Mouse (Mus musculus) kidney, embryonic 15.5 days (tissue): ENCODE results near the gene Serpini1. TPM values are rescaled to one million over a fixed set of nuclear protein-coding genes. Genes with fewer than 3 reads are reported as not detected.

Experiments used
- ATAC-seq: fragments of 200-750 bp; cut with Nextera tagmentation; replicated peaks from 2 replicates; pipeline ENCODE4 v1.8.0; 2017; ENCODE audit warnings: moderate TSS enrichment; ENCODE audit not compliant: low FRiP score
- H3K27ac ChIP-seq: fragments of 300-500 bp; sonication (generic); 2 replicates; pipeline ENCODE4 v1.5.1; 2015; ENCODE audit warnings: mild to moderate bottlenecking, inconsistent platforms
- H3K27me3 ChIP-seq: fragments of 300-500 bp; sonication (generic); 2 replicates; pipeline ENCODE4 v1.6.1; 2015; ENCODE audit warnings: inconsistent platforms
- H3K36me3 ChIP-seq: fragments of 300-500 bp; sonication (generic); 2 replicates; pipeline ENCODE4 v1.6.1; 2015; ENCODE audit warnings: inconsistent platforms
- H3K4me1 ChIP-seq: fragments of 300-500 bp; sonication (generic); 2 replicates; pipeline ENCODE4 v1.6.1; 2015; ENCODE audit warnings: inconsistent platforms
- H3K4me2 ChIP-seq: fragments of 300-500 bp; sonication (generic); 2 replicates; pipeline ENCODE4 v1.6.1; 2015; ENCODE audit warnings: moderate library complexity, mild to moderate bottlenecking, inconsistent platforms
- H3K4me3 ChIP-seq: fragments of 300-500 bp; sonication (generic); replicated peaks from 2 replicates; pipeline ENCODE4 v1.5.1; 2015; ENCODE audit warnings: mild to moderate bottlenecking, inconsistent platforms
- H3K9ac ChIP-seq: fragments of 300-500 bp; sonication (generic); 2 replicates; pipeline ENCODE4 v1.6.1; 2015; ENCODE audit warnings: mild to moderate bottlenecking, inconsistent platforms
- H3K9me3 ChIP-seq: fragments of 300-500 bp; sonication (generic); replicated peaks from 2 replicates; pipeline ENCODE4 v1.6.1; 2016; ENCODE audit warnings: inconsistent platforms
- WGBS: fragments of 180-500 bp; shearing (Covaris S2); methylation state at CpG from one replicate; pipeline ENCODE4 v1.1.7; 2015; ENCODE audit warnings: mixed read lengths; 5-methylcytosine and 5-hydroxymethylcytosine counted together
- polyA plus RNA-seq: library from polyadenylated mRNA; unstranded; fragments of >200 nt; fragmentation: Nextera tagmentation; extraction: Ambion mirVana; gene quantifications from 2 replicates; pipeline ENCODE4 v1.2.1, GENCODE M21; 2015

Gene Serpini1
- polyA plus RNA-seq, 1 experiment from 2014 or later, result 7.9 TPM

DNA sequence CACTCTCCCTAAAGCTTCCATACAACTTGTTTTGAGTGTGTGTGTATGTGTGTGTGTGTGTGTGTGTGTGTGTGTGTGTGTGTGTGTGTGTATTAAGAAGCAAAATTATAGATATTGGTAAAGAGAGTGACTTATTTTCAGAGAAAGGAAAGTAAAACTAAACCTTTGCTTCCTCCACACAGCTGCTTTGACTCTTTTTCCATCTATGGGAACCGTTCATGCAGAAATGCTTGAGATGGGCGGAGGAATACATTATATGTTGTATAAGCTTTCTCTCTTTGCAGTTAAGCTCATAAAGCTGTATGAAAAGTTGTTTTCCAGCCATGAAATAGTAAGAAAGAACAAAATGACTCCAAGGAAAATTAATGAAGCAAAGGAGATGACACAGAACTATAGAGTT is 16.7 kb downstream of the Serpini1 start:
- Histone ChIP-seq H3K4me3 (no peak overlapping the region), H3K4me1 (no peaks in the 10 kb centered on the region), H3K27me3 (no peaks in the 10 kb centered on the region), H3K4me2 (no peak overlapping the region), H3K9ac (no peak overlapping the region), H3K9me3 (no peaks in the 10 kb centered on the region), H3K27ac (no peak overlapping the region), H3K36me3 (no peaks in the 10 kb centered on the region)
- 62% methylated on average over 2 of the region's 2 CpGs for WGBS
- no peak for ATAC-seq

DNA sequence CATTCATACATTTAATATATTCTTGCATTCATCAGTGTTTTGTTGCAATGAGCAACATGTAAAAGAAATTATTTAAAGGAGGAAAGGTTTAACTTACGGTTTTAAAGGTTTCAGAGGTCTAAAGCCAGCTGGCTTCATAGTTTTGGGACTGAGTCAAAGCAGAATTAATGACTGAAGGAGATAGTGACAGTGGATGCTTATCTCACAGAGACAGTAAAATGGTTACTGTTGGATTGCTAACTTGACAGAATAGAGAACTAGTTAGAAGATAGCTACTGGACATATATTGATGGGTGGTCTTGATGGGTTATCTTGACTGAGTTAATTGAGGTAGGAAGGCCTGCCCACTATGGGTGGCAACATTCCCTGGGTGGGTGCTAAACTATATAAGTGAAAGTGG is 18.2 kb downstream of the Serpini1 start:
- no peaks in the 10 kb centered on the region for H3K36me3 ChIP-seq
- H3K27ac ChIP-seq, result no peak overlapping the region
- no peaks in the 10 kb centered on the region for H3K4me1 ChIP-seq
- H3K4me2 ChIP-seq, result no peak overlapping the region
- ATAC-seq, result no peak
- H3K9me3 ChIP-seq, result no peaks in the 10 kb centered on the region
- no peak overlapping the region for H3K9ac ChIP-seq
- no peak overlapping the region for H3K4me3 ChIP-seq
- H3K27me3 ChIP-seq, result no peaks in the 10 kb centered on the region
- 80% methylated on average over 1 of the region's 1 CpGs for WGBS

DNA sequence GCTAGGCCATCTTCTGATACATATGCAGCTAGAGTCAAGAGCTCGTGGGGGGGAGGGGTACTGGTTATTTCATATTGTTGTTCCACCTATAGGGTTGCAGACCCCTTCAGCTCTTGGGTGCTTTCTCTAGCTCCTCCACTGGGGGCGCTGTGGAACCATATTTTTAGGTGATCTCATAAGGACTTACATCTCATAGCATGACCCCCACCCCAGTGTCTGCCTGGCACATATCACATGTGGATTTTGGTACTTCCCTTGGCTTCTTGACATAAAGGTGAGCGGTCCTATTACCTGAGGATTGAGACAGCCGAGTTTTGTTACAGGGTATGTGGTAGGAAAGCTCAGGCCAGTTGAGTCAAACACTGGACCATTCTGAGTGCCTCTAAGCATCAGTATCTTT is 22.0 kb downstream of the Serpini1 start:
- WGBS, result 60% methylated on average over 4 of the region's 4 CpGs
- H3K9ac ChIP-seq, result no peak overlapping the region
- H3K4me1 ChIP-seq, result no peaks in the 10 kb centered on the region
- no peaks in the 10 kb centered on the region for H3K36me3 ChIP-seq
- no peaks in the 10 kb centered on the region for H3K9me3 ChIP-seq
- H3K27ac ChIP-seq, result no peak overlapping the region
- H3K27me3 ChIP-seq, result no peaks in the 10 kb centered on the region
- no peak overlapping the region for H3K4me3 ChIP-seq
- ATAC-seq, result no peak
- no peak overlapping the region for H3K4me2 ChIP-seq

DNA sequence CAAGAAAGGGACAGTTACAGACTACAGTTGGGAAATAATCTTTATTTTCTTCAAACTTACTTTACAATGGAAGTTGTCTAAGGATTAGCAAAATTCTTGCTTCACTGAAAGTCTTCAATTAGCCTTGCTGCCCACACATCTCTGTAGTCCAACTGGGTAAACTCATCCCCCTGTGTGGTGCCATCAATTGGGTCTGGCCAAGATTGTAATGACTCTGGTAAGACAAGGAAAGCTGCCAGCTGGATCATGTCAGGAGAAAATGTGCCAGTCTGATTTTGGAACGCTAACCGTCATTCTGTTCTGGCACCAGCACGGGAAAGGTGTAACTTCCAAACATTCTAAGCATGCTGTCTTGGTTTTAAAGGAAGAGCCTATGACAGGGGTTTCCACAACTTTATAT is 25.9 kb downstream of the Serpini1 start:
- no peaks in the 10 kb centered on the region for H3K4me1 ChIP-seq
- no peak overlapping the region for H3K27ac ChIP-seq
- 83% methylated on average over 3 of the region's 3 CpGs for WGBS
- H3K9ac ChIP-seq, result no peak overlapping the region
- no peaks in the 10 kb centered on the region for H3K27me3 ChIP-seq
- no peaks in the 10 kb centered on the region for H3K9me3 ChIP-seq
- no peak overlapping the region for H3K4me2 ChIP-seq
- ATAC-seq, result no peak
- no peak overlapping the region for H3K4me3 ChIP-seq
- H3K36me3 ChIP-seq, result no peaks in the 10 kb centered on the region

DNA sequence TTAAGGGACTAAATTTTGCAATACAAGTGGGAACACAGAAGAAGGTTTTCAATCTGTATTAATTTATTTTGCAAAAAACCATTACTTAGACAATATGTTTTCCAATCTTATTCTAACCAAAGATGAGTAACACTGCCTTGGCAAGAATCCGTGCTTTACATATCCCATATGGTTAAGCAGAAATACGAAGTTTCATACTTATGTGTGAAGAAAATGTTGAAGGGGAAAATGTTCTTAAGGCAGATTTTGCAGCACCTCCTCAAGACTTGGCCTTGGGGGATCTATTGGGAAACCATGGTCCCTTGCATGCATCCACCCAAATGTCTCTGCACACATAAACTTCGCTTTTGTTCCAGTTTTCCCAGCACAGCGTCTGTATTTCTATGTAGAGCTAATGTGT is 27.6 kb downstream of the Serpini1 start:
- Histone ChIP-seq H3K4me3 (no peak overlapping the region), H3K27me3 (no peaks in the 10 kb centered on the region), H3K36me3 (no peaks in the 10 kb centered on the region), H3K27ac (no peak overlapping the region), H3K4me2 (no peak overlapping the region), H3K9ac (no peak overlapping the region), H3K4me1 (no peaks in the 10 kb centered on the region), H3K9me3 (no peaks in the 10 kb centered on the region)
- 87% methylated on average over 4 of the region's 4 CpGs for WGBS
- no peak for ATAC-seq

DNA sequence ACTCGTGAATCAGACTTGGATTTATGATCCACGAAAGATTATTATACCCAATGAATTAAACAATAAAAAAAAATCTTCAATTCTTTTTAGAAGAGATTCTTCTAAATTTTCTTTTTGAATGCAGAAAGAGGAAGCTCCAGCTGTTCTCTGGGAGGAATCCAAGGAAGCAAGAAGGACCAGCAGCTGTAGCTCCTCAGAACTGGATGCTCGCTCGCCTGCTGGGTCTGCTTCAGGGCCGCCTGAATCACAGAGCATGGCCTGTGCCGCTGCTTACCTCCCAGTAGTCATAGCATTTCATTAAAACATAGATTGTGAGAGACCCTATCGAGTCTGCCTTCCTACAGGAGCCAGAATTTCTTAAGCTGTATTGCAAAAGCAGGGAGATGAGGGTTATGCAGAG is 53.7 kb downstream of the Serpini1 start:
- Histone ChIP-seq H3K9ac (no peak overlapping the region), H3K27me3 (no peaks in the 10 kb centered on the region), H3K9me3 (no peaks in the 10 kb centered on the region), H3K36me3 (no peaks in the 10 kb centered on the region), H3K27ac (0 out of 2 replicates have a peak overlapping the region, but pooled peaks have one; percentile 54), H3K4me3 (no peak overlapping the region), H3K4me1 (no peaks in the 10 kb centered on the region), H3K4me2 (no peak overlapping the region)
- WGBS, result 60% methylated on average over 7 of the region's 7 CpGs
- ATAC-seq, result no peak

DNA sequence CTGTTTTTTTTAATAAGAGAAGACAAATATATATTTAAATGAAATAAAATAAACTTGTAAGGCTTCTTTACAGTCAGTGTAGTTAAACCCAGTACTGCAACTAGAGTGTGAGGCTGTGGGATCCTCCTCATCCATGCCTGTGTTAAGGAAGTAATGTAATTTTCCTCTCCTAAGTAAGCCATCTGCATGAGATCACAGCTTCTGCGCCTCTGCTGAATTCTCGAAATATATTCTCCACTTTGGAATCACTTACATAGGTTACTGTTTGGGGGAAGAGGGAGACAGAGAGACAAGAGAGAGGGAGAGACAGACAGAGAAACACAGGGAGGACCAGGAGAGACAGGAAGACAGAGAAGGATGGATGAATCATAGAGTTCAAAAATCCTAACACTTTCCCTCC is 67.3 kb downstream of the Serpini1 start:
- Histone ChIP-seq H3K9ac (no peak overlapping the region), H3K4me2 (no peak overlapping the region), H3K27me3 (no peaks in the 10 kb centered on the region), H3K4me3 (no peak overlapping the region), H3K27ac (no peak overlapping the region), H3K9me3 (no peaks in the 10 kb centered on the region), H3K36me3 (no peaks in the 10 kb centered on the region), H3K4me1 (no peaks in the 10 kb centered on the region)
- ATAC-seq, result no peak
- 88% methylated on average over 2 of the region's 2 CpGs for WGBS

DNA sequence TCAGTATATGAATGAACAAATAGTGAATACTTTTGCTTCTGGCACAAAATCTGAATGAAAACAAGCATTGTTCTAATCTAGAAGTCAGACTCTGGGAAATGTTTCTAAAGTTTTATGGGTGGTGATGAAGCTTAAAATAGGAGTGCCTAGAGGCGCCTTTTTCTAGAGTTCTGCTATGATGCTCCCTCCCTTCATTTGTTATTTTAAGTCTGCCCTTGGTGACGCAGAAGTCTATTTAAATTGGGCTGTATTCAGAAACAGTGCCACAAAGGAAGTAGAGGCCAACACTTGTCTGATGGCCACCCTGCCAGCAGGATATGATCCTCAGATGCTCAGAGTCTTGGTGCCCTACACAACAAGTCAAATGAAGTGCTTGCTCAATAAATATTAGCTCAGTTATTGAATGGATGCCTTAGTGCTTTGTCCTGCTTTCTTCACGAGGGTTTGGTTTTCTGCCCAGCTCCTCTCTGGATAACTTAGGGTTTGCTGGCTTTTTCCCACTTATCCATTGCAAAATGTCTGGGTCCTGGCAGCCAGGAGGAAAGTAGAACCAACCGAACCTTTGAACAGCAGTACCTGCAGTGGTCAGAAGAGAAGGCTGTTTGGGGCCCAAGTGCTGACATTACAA is 73.8 kb downstream of the Serpini1 start:
- Histone ChIP-seq H3K9me3 (no peaks in the 10 kb centered on the region), H3K36me3 (no peaks in the 10 kb centered on the region), H3K27me3 (no peaks in the 10 kb centered on the region), H3K4me3 (no peak overlapping the region), H3K4me2 (no peak overlapping the region), H3K27ac (no peak overlapping the region), H3K9ac (no peak overlapping the region), H3K4me1 (no peaks in the 10 kb centered on the region)
- 65% methylated on average over 4 of the region's 4 CpGs for WGBS
- ATAC-seq, result no peak

DNA sequence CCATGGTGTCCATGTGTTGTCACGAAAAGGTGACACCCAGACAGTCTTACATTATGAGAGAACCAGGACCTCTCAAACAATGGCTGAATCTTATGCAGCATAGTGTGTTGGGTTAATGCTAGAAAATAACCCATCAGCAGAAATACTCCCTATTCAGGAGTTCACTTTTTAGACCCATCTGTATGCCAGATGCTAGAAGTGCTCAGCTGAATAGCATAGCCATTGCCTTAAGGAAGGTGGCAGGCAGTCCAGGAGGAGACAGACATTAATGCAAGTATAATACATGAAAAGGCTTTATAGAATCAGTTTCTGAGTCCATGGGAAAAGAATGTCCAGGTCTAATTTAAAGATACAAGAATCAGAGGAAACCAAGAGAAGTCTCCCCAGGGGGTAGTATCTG is 75.9 kb downstream of the Serpini1 start:
- WGBS, result 81% methylated on average over 1 of the region's 1 CpGs
- no peak for ATAC-seq
- no peak overlapping the region for H3K4me3 ChIP-seq

DNA sequence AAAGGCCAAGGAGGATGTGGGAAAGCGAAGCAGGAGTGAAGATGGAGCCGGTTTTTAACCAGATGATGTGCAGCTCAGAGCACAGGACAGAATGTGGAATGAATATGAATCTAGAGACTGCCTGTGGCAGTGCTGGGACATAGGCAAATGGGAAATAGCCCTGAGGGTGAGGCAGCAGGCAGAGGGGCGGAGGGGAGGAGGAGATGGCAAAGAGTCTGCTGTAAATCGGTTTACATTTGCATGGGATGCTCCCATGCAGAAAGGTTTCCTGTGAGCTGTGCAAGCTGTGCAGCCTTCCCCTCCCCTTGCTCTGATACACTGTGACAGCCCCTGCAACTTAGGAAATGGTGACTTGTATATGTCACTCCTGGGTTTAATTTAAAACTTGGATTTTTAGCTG is 76.3 kb downstream of the Serpini1 start:
- Histone ChIP-seq H3K4me2 (no peak overlapping the region), H3K9ac (no peak overlapping the region), H3K27ac (no peak overlapping the region), H3K4me1 (no peaks in the 10 kb centered on the region), H3K9me3 (no peaks in the 10 kb centered on the region), H3K36me3 (no peaks in the 10 kb centered on the region), H3K27me3 (no peaks in the 10 kb centered on the region), H3K4me3 (no peak overlapping the region)
- no peak for ATAC-seq
- WGBS, result 51% methylated on average over 4 of the region's 4 CpGs

More for the DNA sequence above, 75.9 kb downstream of the Serpini1 start:
- Histone ChIP-seq H3K4me2 (no peak overlapping the region), H3K36me3 (no peaks in the 10 kb centered on the region), H3K9me3 (no peaks in the 10 kb centered on the region), H3K9ac (no peak overlapping the region), H3K27me3 (no peaks in the 10 kb centered on the region), H3K27ac (no peak overlapping the region), H3K4me1 (no peaks in the 10 kb centered on the region)

DNA sequence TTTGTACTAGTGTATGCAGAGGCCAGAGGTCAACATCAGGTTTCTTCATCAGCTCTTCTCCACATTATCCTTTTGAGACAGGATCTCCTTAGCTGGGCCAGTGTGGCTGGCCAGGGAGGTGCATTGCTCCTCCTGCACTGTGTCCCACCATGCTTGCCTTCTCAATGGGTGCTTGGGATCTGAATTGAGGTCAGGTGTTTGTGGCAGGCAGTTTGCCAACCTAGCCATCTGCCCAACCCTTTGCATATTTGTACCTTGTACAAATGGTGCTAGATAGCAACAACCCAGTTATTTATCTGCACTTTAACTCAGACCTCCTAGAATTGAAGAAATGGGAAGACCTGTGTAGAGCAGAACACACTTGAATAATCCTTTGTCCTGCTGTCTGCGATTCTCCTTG is 78.3 kb downstream of the Serpini1 start:
- Histone ChIP-seq H3K9me3 (no peaks in the 10 kb centered on the region), H3K4me3 (no peak overlapping the region), H3K27ac (no peak overlapping the region), H3K4me2 (no peak overlapping the region), H3K27me3 (no peaks in the 10 kb centered on the region), H3K4me1 (no peaks in the 10 kb centered on the region), H3K36me3 (no peaks in the 10 kb centered on the region), H3K9ac (no peak overlapping the region)
- no peak for ATAC-seq
- 83% methylated on average over 1 of the region's 1 CpGs for WGBS

DNA sequence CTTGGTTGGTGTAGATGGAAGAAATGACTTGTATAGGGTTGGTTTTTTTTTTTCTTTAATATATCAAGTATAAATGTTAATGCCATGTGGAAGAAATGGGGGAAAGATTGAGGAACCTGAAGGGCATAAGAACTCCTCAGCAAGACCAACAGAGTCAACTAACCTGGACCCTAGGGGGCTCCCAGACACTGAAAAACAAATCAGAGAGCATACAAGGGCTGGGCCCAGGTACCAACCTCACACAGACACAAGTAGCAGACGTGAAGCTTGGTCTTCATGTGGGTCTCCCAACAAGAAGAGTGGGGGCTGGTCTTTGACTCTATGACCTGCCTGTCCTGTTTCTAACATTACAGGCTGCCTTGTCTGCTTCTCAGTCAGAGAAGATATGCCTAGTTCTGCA is 82.2 kb downstream of the Serpini1 start:
- WGBS, result 69% methylated on average over 1 of the region's 1 CpGs
- H3K27ac ChIP-seq, result no peak overlapping the region

DNA sequence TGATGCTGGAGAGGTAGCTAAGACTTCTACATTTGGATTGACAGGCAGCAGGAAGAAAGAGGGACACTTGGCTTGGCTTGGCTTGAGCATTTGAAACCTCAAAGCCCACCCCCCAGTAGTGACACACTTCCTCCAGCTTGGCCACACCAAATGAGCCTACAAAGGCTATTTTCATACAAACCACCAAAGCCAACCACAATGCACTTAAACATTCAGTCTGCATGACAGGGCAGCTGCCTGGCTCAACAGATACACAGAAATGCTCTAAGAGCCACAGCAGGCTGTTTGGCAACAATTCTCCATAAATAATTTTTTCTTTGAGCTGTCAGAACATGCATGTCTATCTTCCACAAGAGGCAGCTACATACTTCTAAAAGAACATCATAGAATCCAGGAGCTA is 90.2 kb downstream of the Serpini1 start:
- no peak for ATAC-seq
- Histone ChIP-seq H3K4me3 (no peak overlapping the region), H3K36me3 (no peaks in the 10 kb centered on the region), H3K4me1 (no peaks in the 10 kb centered on the region), H3K27ac (no peak overlapping the region), H3K9ac (no peak overlapping the region), H3K27me3 (no peaks in the 10 kb centered on the region), H3K4me2 (no peak overlapping the region), H3K9me3 (no peaks in the 10 kb centered on the region)

More for the DNA sequence above, 82.2 kb downstream of the Serpini1 start:
- H3K36me3 ChIP-seq, result no peaks in the 10 kb centered on the region
- no peak for ATAC-seq
- H3K4me2 ChIP-seq, result no peak overlapping the region
- H3K27me3 ChIP-seq, result no peaks in the 10 kb centered on the region
- no peak overlapping the region for H3K4me3 ChIP-seq
- no peaks in the 10 kb centered on the region for H3K9me3 ChIP-seq
- H3K4me1 ChIP-seq, result no peaks in the 10 kb centered on the region
- H3K9ac ChIP-seq, result no peak overlapping the region
